Mouse (Mus musculus): ENCODE measurements around the gene Sept4.

GRCm38 (mm10) chr11:87580543-87581085 is 11.9 kb downstream of the Sept4 start:
- TF ChIP-seq ZNF384 (IDR thresholded peaks at IDR 0.05; ENCODE audit: low read depth, low read length): no peak
- no peak for TF ChIP-seq MAFK (IDR thresholded peaks at IDR 0.05; ENCODE audit: insufficient read depth, low read depth, low read length)
